Mouse (Mus musculus) MN1 (cell line): ENCODE results near the gene Xrcc2.
"Not testable (repeated sequence)": the region's sequence is repeated elsewhere in the genome, so short reads cannot be mapped to it uniquely, and the experiment has no call there.

Experiments used
- DNase-seq: peaks from one replicate; pipeline ENCODE4 v3.0.0-alpha.2; 2016; ENCODE audit warnings: low spot score

Xrcc2 gene

DNA sequence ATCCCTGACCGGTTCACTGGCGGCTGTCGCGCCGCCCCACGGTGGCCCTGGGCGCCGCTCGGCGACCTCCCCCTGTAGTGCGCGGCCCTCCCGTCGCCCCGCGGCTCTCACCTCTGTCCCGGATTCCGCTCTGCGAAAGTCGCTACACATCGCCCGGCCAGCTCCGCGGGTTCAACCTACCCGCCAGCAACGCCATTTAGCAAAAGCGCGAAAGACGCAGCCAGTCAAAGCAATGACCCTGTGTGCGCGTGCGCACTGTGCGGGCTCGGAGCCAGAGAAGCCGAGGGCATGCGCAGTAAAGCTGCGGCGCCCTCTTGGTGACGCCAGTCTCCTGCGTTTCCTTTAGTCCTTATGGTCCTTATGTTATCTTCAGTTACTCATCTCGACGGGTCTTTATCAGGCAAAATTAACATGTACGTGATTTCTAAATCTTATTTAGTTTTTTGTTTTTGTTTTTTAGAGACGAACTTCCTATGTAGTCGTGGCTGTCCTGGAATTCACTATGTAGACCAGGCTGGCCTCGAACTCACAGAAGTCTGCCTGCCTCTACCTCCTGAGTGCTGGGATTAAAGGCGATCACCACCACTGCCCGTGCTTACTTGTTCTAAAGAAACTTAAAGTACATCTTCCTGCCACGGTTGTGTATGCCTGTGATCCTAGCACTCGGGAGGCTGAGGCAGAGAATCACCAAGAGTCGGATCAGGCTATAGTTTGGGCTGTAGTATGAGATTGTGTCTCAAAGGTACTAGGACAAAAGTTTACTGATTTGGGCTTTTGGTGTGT, at the start of gene Xrcc2:
Gene Xrcc2, minus strand, starts transcription at position 259 of the 783 bp plus-strand sequence.
- peak; percentile 96 for DNase-seq

GRCm38 (mm10) chr5:25754236-25754766, 48.7 kb upstream of the Xrcc2 start:
- peak; percentile 52 for DNase-seq

DNA sequence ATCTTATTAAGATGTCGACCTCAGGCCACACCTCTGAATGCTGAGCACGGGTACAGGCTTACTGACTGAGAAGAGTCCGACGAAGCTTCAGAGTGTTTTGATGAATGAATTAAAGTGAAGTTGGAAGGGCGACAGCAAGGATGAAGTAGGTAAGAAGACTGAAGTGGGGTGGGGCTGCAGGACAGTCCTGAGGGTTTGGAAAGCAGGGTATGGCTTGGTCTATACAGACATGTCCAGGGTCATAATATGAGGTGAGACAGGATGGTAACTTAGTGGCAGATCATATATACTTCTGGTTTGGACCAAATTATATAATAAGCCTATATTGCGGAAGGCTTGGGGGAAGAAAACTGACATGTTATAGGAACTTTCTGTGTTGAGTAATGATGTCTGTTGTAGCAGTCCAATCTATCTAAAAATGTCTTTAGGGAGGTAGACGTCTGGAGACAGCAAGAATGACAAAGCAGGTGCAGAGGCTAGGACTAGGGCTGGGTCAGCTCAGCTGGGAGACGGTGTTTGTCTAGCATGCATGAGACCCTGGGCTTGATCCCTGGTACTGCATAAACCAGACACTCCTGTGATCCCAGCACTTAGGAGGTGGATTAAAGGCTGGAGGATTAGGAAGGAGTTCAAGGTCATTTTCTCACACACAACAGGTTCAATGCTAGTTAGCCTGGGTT, 48.1 kb upstream of the Xrcc2 start:
- peak; percentile 18 for DNase-seq

GRCm38 (mm10) chr5:25752862-25753261, 47.2 kb upstream of the Xrcc2 start:
- DNase-seq: peak; percentile 77

DNA sequence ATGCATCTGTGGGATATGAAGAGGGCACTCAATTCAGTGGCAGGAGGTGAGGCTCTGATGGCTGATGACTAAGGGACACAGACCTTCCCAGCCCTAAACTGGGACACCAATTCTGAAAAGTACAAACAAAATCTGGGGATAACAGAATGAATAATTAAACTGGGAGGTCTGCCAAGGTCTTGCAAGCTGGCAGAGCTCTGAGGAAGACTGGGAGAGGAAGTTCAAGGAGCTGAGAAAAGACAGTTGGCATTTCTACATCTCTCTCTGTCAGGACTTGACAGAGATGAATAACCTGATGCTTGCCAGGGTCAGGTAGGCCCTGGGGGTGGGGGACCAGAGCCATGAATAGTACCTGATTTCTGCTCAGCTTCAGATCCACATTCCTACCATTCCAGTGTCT, 45.9 kb upstream of the Xrcc2 start:
- peak; percentile 69 for DNase-seq

GRCm38 (mm10) chr5:25748613-25749012, 43.0 kb upstream of the Xrcc2 start:
- no peak for DNase-seq

- DNase-seq: no peak
Measured at GRCm38 (mm10) chr5:25747904-25748303, 42.3 kb upstream of the Xrcc2 start.

DNA sequence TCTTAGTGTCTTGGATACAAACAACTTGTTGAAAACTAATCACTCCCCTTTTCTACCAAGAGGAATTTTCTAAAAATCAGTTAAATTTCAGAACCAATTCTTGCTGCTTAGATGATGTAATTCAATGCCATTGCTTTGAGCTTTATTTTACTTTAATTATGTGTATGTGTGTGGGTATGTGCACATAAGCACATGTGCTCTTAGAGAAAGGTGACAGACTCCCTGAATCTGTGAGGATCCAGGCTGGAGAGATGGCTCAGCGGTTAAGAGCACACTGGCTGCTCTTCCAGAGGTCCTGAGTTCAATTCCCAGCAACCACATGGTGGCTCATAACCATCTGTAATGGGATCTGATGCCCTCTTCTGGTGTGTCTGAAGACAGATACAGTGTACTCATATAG, 33.3 kb upstream of the Xrcc2 start:
- not testable (repeated sequence) for DNase-seq

- peak; percentile 32 for DNase-seq
Measured at GRCm38 (mm10) chr5:25738448-25738847, 32.8 kb upstream of the Xrcc2 start.

DNA sequence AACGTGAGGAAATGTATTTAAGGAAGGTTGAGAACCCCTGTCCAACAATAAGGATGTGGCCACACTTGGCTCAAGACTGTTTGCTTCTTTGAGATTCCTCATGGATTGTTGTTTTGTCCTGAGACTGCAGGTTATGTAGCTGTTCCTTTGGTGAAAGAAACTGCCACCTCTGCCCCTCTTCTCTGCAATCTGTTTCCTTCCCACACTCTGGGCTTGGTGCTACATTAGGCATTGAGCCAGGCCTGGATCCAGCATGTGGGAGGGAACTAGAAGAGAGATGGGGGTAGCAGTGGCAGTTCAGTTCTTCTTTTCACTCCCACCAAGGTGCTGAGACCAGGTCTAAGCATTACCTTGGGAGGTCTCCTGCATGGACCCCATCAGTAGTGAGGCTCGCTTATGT, 30.2 kb upstream of the Xrcc2 start:
- no peak for DNase-seq

DNA sequence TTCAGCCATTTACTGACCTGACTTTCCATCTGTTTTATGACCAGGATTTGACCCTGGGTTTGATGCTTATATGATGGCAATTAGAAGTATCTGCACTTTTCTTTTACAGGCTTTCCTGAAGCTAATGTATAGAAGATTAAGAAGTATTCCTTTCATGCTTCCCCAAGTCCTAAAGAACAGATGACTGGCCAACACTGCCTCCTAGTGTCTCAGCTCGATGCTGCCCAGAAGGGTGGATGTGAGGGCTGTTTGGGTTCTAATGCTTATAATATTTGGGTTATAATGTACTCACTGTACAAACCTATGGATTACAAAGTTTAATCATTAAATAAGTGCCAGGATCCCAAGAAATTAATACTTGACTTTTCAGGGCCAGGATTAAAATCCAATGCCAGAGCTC, 28.7 kb upstream of the Xrcc2 start:
- DNase-seq: no peak

DNA sequence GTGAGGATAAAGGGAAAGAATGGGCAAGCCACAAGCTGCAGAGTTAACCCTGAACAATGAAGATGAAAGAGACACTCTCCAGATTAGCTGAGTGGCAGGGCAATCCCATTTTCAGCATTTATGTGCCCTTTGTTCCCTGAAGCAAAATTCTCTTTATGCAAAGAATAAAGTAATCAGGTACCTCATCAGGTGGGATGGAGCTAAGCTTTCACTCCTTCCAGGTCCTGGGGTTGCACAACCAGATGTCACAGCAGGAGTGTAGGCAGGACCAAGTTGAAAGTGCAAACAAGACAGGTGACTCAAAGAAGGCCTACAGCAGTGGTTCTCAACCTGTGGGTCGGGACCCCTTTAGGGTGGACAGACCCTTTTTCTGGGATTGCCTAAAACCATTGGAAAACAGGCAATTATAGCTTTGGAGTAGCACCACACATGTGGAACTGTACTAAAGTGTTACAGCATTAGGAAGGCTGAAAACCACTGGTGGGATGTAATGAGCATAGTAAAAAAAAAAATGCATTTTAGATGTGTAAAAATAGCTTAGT, 18.6 kb upstream of the Xrcc2 start:
- no peak for DNase-seq

GRCm38 (mm10) chr5:25723016-25723415, 17.4 kb upstream of the Xrcc2 start:
- DNase-seq: no peak

DNA sequence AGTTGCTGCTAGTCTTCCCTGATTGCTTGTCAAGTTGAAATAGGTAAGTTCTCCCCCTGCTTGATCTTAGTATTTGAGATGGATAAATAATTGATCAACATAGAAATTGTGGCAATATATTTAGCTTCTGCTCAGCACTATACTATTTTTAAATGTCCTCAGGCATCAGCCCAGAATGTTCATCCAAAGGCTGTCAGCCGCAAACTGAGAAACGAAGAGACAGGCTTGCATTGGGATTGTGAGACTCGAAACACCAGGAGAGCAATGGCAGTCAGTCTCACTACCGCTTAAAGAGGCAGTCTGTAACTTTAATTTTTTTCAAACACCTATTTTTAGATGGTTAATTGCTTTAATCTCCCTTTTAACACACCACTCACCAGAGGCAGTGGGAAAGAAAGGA, 13.8 kb upstream of the Xrcc2 start:
- DNase-seq: no peak

DNA sequence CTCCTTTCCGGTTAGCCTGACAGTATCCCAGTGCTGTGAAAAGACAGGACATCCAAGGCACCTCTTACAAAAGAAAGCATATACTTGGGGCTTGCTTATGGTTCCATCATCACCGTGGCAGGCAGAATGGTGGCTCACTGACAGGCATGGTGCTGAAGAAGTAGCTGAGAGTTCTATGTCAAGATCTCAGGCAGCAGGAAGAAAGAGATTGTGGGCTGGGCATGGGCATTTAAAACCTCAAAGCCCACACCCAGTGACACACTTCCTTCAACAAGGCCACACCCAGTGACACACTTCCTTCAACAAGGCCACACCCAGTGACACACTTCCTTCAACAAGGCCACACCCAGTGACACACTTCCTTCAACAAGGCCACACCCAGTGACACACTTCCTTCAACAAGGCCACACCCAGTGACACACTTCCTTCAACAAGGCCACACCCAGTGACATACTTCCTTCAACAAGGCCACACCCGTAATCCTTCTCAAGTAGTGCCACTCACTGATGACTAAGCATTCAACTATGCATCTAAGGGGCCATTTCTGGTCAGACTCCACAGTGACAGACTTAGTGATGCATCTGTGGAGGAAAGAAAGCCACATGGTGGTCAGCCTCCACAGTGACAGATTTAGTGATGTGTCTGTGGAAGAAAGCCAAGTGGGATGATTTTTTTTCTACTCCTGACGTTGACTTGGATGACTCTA, 7.5 kb upstream of the Xrcc2 start:
- DNase-seq: not testable (repeated sequence)

GRCm38 (mm10) chr5:25704702-25705566, 691 bp downstream of the Xrcc2 start:
- DNase-seq: no peak

- no peak for DNase-seq
Measured at GRCm38 (mm10) chr5:25697941-25698340, 7.7 kb downstream of the Xrcc2 start.

DNA sequence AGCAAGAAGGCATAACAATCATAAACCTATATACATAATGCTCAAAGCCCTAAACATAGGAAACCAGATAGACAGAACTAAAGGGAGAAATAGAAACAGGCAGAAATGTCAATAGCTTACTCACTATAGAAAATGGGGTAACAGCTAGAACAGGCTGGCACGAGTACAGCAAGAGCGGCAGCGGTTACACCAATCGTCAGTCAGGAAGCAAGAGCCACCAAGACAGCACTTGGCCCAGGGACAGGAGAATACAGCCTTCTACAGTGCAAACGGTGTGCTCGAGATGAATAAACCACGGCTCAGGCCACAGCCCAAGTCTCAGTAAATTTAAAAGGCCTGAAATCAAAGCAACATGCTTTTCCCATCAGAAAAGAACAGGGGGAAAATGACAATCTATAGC, 9.4 kb downstream of the Xrcc2 start:
- no peak for DNase-seq

GRCm38 (mm10) chr5:25695786-25696185, 9.8 kb downstream of the Xrcc2 start:
- no peak for DNase-seq

GRCm38 (mm10) chr5:25671696-25672520, 33.7 kb downstream of the Xrcc2 start:
- peak; percentile 78 for DNase-seq
